Mouse (Mus musculus) layer of hippocampus, adult 2 months (tissue): ENCODE results near the gene Ern2. TPM values are rescaled to one million over a fixed set of nuclear protein-coding genes. Genes with fewer than 3 reads are reported as not detected.

Experiments used
- DNase-seq, 2 experiments: peaks; one replicate each; pipeline ENCODE4 v3.0.0; 2022; ENCODE audit warnings: low spot score in 2 of 2
- H3K27ac ChIP-seq: fragments of 200-600 bp; 2 replicates; pipeline ENCODE4 v1.8.1; 2022
- H3K4me3 ChIP-seq: fragments of 200-600 bp; 2 replicates; pipeline ENCODE4 v1.8.1; 2022; ENCODE audit warnings: mild to moderate bottlenecking
- CTCF ChIP-seq: fragments of 200-600 bp; conservative IDR thresholded peaks from 2 replicates; pipeline ENCODE4 v1.8.1; 2022; ENCODE audit warnings: antibody characterized with exemption, mild to moderate bottlenecking, moderate library complexity
- total RNA-seq, 2 experiments: library from RNA; stranded (reverse); gene quantifications; 2 replicates each; pipeline ENCODE4 v1.2.3; 2021

Gene Ern2
- total RNA-seq, 2 experiments from 2014 or later: 0.39 to 0.41 TPM

DNA sequence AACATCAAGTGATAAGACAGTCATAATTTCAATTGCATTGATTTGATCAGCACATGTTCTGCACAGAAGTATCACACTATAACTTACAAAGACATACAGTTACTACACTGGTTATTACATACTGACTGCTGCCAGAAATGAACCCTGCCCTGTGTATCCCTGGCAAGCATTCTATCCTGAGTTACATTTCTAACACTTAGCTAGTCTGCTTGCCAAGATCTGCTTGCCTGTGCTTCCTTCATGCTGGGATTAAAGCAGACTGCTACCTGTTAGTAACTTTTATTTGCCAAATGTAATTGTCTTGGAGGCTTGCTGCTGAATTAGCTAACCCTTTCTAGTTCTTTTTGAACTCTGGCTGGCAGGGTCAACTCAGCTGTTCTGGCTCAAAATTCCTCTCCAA is 45.0 kb downstream of the Ern2 start:
- no peak overlapping the region for H3K27ac ChIP-seq
- no peak for DNase-seq
- no peak for TF ChIP-seq CTCF
- H3K4me3 ChIP-seq: no peak overlapping the region

DNA sequence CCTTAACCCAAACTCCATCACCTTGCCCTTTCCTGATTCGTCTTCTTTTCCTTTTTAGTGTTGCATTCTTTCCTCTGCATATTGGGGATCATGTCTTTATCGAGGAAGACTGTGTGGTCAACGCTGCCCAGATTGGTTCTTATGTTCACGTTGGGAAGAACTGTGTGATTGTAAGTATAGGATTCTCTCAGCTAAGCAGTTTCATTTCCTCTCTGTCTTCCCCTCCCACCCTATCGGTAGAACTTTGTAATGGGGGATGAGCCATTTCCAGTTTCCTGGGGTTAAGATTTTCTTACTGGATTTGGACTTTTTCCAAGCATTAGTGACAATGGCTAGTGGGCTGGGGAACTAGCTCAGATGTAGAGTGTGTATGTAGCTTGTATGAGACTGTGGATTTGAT is 47.8 kb downstream of the Ern2 start:
- no peak overlapping the region for H3K27ac ChIP-seq
- no peak overlapping the region for H3K4me3 ChIP-seq
- DNase-seq: no peak
- TF ChIP-seq CTCF: no peak

DNA sequence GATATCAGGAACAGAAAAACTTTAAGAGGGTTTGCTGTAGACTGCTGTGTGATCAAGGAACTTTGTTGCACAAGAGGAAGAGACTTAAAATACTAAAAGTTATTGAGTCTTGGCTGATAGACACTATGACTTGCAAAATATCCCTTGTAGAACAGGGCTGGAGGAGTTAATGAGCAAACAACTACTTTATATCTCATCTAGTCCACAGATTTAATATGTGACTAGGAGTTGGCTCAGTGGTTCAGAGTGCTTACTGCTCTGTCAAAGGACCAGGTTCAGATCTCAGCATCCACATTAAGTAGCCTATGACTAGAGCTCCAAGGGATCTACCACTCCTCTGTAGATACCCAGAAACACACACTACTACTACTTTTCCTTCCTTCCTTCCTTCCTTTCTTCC is 48.9 kb downstream of the Ern2 start:
- no peak overlapping the region for H3K4me3 ChIP-seq
- no peak overlapping the region for H3K27ac ChIP-seq
- no peak for DNase-seq
- TF ChIP-seq CTCF: no peak

DNA sequence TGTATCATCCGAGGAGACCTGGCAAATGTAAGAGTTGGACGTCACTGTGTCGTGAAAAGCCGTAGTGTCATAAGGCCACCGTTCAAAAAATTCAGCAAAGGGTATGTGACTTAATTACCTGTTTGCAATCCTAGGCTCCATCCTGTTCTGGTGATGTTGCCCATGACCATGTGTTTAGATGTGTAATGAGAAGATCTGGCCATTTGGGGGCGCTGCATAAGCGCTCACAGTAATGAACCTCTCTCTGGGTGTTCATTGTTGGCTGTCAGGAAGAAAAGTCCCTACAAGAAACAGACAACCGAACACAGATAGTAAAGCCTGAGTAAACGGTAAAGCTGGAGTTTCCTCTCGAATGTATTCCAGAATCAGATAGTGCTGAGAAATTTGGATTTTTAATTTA is 50.9 kb downstream of the Ern2 start:
- TF ChIP-seq CTCF: peak; percentile 69
- Histone ChIP-seq H3K4me3 (no peak overlapping the region), H3K27ac (no peak overlapping the region)
- DNase-seq: no peak

DNA sequence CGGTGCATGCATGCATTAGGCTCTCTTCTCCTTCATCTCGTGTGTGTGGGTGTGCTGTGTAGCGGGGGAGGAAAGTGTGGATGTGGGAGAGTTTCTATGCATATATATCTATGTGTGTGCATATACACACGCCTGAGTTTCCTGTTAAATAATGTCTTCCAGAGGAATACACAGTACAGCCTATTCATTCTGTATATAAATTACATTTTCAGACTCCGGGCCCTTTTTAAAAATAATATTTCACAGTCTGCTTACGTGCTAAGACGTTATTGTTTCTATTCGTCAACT is 52.7 kb downstream of the Ern2 start:
- Histone ChIP-seq H3K4me3 (peak overlapping the region; percentile 93), H3K27ac (peak overlapping the region; percentile 92)
- DNase-seq: no peak
- no peak for TF ChIP-seq CTCF

DNA sequence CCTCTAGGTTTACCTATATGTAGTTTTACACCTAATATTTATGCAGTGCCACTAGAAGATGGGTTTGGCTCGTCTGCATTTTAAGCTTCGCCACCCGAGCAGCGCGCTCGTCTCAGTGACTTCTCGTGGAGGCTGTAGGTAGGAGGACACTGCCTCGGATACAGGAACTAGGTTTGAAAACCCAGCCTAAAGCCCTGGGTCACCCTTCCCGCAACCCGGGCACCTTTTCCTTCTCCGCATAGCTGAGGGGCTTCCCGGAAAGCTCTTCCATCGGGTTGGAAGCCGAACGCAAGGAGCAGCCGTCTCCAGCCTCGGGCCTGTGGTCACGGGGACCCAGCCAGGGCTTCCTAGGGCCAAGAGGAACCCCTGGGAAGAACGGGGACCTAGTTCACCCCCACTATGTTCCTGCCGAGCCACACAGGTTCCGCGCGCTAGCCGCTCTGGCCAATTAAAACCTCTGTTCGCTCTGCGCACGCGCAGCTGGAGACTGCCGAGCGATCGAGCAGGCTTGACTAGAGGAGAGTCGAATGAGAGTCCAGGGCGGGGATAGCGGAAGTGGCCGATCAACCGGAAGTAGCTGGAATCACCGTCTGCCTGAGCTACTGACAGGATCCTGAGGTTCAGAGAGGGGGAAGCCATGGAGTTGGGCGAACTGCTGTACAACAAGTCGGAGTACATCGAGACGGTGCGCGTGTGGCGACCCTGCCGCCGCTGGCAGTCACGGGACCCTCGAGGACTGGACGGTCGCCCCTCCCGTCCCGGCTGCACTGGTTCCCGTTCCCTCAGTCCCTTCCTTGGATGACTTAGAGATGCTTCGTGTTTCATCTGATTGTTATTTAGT is 53.3 kb downstream of the Ern2 start, which contains the start of the genes Palb2 and Dctn5:
Palb2 (minus strand) TSS at position 489 of the 841 bp plus-strand sequence.
Dctn5 (plus strand) TSS at position 545 of the 841 bp plus-strand sequence.
- Histone ChIP-seq H3K27ac (peak within 1 kb of the TSS; percentile 92), H3K4me3 (peak within 1 kb of the TSS; percentile 93)
- TF ChIP-seq CTCF: no peak
- DNase-seq: peak; percentile 97 to 98

DNA sequence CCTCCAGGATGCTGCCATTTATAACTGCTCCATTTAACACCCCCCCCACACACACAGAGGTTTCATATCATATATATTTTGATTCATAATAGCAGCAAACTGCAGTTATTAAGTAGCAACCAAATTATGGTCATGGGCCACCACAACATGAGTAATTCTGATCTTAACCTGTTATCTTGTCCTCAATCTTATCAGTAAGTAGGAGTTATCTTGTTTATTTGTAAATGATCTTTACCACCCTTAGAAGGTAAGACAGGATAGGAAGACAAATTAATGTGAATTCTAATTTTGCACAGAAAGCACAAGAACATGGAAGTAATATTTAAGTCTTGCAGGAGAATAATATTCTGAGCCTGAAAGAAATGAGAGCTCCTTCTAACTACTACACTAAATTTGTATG is 54.2 kb downstream of the Ern2 start:
- H3K27ac ChIP-seq: no peak overlapping the region
- TF ChIP-seq CTCF: no peak
- H3K4me3 ChIP-seq: no peak overlapping the region
- DNase-seq: no peak

DNA sequence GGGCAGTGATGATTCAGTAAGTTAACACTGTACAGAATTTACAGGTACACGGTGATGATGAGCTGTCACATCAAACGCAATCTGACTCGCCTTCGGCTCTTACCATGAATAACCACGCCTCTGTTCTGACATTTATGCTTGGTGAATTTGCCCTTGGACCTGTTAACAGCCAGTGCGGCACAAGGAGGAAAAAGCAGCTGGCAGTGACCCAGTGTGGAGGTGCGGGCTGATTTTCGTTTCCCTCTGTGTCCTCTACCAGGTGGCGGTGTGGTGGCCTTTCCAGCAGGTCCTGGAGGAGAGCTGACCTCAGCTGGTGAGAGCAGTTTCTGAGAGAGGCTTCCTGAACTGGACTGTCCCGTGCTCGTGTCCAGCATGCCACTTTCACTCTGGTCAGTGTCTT is 59.1 kb downstream of the Ern2 start:
- DNase-seq: no peak
- Histone ChIP-seq H3K27ac (no peak overlapping the region), H3K4me3 (no peak overlapping the region)
- no peak for TF ChIP-seq CTCF

DNA sequence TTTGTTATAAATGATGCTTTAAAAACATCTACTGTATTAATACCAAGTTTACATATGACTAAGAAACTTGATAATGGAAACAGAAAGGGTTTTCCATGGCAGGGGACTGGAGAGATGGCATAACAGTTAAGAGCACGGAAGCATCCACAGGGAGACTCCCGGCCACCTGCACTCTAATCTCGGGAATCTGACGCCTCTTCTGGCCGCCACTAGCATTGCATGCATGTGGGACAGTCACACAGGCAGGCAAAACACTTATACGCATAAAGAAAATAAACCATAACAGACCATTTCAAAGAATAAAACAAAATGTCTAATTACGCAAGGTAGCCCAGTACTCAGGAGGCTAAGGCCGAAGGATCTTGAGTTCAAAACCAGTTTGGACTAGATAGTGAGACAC is 60.4 kb downstream of the Ern2 start:
- no peak overlapping the region for H3K4me3 ChIP-seq
- DNase-seq: no peak
- peak; percentile 44 for TF ChIP-seq CTCF
- no peak overlapping the region for H3K27ac ChIP-seq

DNA sequence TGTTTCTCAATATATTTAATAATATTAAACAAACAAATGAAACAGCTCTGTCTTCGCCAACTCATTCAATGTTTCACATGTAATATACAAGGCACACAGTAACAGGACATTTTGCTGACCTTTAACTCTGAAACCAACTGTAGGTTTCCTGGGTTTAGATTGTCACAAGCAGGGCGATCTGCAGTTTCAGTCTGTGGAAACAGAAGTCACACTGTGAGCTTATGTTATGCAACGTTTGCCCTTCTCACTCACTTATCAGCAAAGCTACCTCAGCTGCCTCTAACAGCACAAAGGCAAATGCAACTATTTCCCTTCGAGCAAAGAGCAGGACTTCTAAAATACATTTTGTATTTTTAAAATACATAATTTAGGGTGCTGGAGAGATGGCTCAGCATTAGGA is 62.5 kb downstream of the Ern2 start:
- no peak overlapping the region for H3K4me3 ChIP-seq
- DNase-seq: no peak
- H3K27ac ChIP-seq: no peak overlapping the region
- TF ChIP-seq CTCF: no peak

Other genes starting within 250 kb of the Ern2 start
- gene Cog7, start 204.5 kb downstream of the Ern2 start, total RNA-seq: 10 to 100 TPM; 41.6 to 44.3 TPM
- gene Gga2, start 165.0 kb downstream of the Ern2 start, total RNA-seq: 10 to 100 TPM; 29.9 to 32.5 TPM
- gene Ubfd1, start 119.0 kb downstream of the Ern2 start, total RNA-seq: 10 to 100 TPM; 49.6 to 50.7 TPM
- gene Ears2, start 118.9 kb downstream of the Ern2 start, total RNA-seq: 10 to 100 TPM in 1 of 2 experiments, 1 to 10 TPM in 1; 9.7 to 10.0 TPM
- 100 to 1,000 TPM; 259 to 306 TPM for gene Ndufab1, start 84.3 kb downstream of the Ern2 start, total RNA-seq
- gene Palb2, start 53.2 kb downstream of the Ern2 start, total RNA-seq: 1 to 10 TPM; 1.9 to 2.2 TPM
- gene Dctn5, start 53.2 kb downstream of the Ern2 start, total RNA-seq: 100 to 1,000 TPM; 101 to 104 TPM
- 1 to 10 TPM; 2.1 to 2.9 TPM for gene Plk1, start 26.8 kb downstream of the Ern2 start, total RNA-seq
- 1 to 10 TPM; 2.7 to 3.3 TPM for gene Chp2, start 33.3 kb upstream of the Ern2 start, total RNA-seq
- 100 to 1,000 TPM; 788 to 796 TPM for gene Prkcb, start 102.5 kb upstream of the Ern2 start, total RNA-seq